Mouse (Mus musculus) urinary bladder, postnatal 36 days (tissue): ENCODE measurements around the gene Brk1.
A peak's percentile ranks its signal among the peaks of the same experiment; 100 is the strongest.

Experiments
- DNase-seq, 2 experiments: peaks; one replicate each; pipeline ENCODE4 v3.0.0; 2022; ENCODE audit warnings: low spot score in 2 of 2, mixed read lengths in 1 of 2

Gene Brk1

DNA sequence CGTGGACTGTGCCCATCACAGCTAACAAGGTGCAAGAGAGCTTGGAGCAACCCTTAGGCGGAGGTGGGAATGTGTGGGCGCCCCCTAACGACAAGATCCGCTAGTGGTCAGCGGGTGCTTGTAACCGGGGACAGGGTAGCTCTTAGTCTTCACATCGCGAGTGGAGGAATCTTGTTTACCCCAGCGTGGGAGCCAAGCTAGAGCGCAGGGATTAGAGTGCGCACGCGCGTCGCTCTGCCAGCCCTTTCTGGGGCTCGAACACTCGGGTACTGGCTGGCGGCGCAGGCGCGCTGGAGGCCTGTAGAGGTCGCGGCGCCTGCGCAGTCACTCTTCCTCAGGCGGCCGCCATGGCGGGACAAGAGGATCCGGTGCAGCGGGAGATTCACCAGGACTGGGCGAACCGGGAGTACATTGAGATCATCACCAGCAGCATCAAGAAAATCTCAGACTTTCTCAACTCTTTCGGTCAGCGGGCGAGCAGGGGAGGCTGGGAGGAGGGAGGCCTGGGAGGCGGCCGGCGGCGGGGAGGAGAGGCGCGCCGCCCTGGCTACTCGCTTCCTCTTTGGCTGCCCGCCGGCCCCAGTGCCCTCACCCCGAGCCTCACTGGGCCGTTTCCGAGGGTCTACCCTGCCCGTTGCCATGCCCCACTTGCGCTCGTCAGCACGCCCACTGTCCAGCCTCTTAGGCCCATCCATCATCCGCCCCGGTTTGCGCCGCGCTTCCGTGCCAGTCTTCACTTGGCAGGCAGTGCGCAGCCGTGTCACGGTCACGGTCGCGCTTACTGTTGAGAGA, at the start of gene Brk1:
Brk1 (plus strand) TSS at position 341 of the 792 bp plus-strand sequence.
- peak; percentile 77 to 85 for DNase-seq

DNA sequence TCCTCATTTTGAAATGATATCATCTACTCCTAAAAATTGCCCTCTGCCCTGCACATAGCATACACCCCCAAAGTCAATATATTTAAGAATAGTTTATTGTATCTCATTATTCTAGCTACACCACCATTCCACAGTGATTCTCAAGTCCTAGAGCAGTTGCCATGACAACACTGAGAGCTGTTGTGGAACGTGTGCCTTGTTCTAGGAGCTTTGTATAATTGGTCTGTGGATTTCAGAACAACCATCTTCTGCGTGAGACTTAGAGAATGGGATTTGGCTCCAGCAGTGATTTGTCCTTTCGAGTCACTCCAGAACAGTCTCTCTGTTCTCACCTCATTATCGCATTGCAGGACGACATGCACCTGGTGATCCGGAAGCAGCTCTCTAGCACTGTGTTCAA, 44.8 kb upstream of the Brk1 start:
- no peak for DNase-seq

DNA sequence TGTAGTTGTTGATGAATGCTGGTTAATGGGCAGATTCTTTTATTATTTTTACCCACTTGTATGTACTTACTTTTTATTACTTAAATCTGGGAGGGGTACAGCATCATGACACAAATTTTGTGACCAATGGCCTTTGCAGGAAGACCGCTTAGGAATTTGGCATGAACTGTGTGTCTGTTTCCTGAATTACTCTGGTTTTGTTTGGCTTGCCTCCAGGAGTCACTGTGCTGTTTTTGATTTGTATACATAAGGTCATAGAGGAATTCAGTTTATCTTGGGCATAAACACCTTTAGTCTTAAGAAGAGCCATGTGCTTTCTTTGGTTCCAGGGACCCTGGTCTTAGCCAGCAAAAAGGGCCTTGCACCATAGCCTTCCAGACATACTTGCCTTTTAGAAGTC, 40.0 kb upstream of the Brk1 start:
- no peak for DNase-seq

DNA sequence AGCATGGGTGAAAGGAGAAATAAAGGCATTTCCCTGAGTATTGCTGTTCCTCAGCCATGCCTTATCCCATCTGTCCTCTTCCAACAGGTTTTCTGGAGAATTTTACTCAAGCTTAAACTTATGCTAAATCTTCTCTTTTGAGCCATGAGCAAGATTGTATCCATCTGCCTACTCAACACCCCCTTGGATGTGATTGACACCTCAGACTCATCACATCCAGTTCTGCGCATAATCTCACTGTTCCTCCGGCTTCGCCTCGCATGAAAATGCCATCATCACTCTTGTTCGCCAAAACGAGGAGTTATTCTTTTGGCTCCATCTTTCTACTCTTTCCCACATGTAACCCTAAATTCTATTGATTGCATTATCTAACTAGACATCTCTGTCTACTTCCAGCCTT, 28.5 kb upstream of the Brk1 start:
- DNase-seq: no peak

DNA sequence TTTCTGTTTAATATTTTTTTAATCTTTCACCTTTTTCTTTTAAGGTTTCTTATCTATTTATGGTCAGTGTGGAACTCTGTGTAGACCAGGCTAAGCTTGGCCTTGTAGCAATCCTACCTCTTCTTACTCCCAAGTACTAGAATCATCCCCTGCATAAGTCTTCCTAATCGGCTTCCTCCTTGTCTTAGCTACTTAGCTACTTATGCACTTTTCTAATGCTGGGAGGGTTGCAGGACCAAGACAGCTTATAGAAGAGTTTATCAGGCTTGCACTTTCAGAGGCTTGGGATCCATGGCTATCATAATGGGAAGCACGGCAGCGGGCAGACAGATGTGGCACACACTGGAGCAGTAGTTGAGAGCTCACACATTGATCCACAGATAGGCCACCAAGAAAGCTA, 25.3 kb upstream of the Brk1 start:
- DNase-seq: no peak

DNA sequence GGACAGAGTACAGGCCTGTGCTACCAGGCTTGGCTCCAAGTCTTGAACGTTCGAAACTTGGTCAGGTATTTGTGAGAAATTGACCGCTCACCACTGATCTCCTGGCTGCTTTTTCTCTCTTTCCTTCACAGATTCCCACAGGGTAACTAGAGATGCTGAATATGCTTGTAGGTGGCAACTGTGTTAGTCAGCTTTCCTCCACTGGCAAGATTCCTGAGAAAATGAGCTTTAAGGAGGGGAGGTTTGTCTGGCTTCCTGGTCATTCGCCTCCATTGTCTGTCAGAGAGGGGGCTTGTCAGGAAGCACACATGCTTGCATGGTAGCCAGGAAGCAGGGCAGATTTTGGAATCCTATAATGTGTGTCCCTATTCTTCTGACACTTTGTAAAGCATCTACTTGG, 21.5 kb upstream of the Brk1 start:
- DNase-seq: no peak

DNA sequence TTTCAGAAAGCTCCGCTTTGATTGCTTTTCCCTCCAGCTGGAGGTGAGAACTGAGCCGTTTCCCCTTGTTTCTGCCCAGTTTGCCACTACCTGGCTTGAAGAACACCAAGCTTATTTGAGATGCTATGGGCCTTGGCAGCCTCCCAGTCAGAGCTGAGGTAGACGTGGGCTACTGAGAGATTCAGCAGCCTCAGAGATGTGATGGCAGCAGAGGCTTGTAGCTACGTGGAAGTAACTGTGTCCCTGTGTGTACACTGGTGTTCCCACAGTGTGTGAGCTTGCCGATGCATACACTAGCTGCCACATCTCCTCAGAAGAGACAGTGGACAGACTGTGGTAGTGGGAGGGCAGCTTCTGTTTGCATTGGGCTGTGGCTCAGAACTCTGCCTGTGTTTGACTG, 19.5 kb upstream of the Brk1 start:
- DNase-seq: no peak

DNA sequence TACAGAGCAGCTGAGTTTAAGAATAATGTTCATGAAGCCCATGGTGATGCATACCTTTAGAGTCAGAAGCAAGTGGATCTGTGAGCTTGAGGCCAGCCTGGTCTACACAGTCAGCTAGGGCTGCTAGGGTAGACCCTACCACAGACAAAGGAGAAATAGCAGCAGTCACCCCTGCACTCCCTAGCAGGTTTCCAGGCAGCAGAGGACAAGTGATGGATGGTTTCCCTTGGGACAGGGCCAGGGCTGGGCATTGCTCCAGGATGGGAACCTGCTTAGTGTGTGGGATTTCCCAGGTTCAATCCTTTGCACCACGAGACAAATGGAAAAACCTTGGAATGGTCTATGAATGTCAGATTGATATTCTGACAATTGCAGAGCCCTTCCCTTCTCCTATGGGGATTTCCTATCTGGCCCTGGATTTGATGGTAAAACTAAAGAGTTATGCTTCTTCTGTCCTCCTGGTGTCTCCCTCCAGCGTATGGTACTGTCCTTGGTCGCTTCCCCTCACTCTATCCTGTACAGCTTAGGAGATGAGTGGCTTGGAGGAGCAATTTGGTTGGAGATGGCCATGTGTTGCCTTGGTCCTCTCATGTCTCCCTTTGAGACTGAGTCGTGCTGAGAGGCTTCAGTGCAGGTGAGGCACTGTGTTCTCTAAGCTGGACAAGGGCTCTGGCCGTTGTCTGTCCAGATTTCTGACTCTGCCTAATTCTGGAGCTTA, 17.9 kb upstream of the Brk1 start:
- DNase-seq: no peak

DNA sequence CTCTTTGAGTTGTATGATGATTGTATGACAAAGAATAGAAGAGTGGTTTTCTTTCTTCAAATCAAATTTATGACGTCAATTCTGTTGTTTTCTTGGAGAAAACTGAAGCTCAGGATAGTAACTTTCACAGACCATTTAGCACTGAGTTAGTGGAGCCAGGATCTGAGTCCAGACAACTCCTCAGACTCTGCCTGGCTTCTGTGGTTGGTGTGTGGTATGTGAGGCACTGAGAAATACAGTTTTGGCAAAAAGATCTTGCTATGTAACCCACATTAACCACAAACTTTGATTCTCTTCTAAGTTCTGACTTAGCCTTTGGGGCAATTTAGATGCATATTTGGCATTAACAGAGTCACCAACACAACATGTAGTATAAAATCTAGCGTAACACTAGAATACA, 11.9 kb upstream of the Brk1 start:
- DNase-seq: no peak

DNA sequence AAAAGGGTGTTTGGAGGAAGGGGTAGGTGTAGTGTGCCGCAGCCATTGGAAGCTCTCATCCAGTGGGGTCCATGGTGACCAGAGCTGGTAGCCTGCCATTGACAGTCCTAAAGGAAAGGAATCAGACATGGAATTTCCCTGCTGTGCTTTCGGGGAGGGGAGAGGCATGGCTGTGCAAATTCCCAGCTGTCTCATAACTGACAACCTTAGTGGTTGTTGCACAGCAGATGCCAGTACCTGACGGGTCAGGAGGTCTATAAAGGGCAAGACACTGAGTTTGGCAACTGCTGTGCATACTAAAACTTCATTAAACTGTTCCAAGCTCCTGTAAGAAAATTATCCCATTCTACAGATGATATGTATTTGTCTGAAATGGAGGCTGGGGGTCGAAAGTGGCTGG, 6.6 kb upstream of the Brk1 start:
- no peak for DNase-seq

DNA sequence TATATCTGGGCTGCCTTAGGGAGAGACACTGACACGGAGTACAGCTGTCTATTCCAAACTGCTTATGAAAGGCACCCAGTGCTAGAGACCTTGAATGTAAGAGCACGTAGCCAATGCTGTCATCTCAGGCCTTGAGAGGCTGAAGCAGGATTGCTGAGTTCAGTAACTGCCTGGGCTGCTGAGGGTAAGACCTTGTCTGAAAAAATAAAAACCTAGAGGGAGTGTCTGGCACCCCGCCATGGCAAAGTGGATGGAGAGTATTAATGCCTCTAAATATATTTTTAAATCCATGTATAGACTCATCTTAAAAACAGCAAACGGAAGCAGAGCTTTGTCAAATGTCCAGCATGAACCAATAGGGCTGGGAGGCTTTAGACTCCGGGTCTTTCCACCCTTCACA, 4.7 kb upstream of the Brk1 start:
- DNase-seq: no peak

DNA sequence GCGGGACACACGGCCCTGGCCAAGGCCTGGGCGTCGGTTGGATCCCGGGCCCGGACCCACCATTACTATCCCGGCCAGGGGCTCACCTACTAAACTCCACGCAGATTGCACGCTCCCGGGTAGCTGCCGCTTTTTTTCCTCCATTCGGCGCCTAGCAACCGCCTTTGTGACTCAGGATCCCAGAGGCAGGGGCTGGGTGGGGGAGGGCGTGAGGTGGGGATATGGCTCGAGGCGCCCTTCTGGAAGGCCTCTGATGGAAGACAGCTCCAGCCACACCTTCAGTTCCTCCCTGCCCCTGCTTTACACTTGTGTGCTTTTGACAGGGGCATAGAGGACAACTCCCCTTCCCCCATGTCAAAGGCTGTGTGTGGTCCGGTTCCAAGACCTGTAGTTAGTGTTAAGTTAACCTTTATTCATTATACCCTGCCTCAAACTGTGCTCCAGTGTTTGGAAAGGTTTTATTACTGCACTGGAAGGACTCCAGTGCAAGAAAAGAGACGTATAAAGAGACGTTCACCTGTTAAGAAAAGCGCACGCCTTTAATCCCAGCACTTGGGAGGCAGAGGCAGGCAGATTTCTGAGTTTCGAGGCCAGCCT, 3.9 kb upstream of the Brk1 start, which contains the start of gene Fancd2os:
Fancd2os (minus strand) TSS at position 173 of the 597 bp plus-strand sequence.
- DNase-seq: no peak

DNA sequence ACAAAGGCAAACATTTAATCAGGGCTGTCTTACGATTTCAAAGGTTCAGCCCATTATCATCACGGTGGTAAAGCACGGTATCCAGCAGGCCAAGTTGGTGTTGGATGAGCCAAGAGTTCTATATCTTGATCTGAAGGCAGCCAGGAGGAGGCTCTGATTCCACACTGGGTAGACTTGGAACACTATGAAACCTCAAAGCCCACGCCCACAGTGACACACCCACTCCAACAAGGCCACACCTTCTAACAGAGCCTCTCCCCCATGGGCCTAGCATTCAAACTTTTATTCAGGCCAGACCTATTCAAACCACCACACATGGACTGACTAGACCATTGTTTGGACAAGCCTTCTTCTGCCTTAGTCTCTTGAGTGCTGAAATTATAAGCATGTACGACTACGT, 1.8 kb upstream of the Brk1 start:
- no peak for DNase-seq

DNA sequence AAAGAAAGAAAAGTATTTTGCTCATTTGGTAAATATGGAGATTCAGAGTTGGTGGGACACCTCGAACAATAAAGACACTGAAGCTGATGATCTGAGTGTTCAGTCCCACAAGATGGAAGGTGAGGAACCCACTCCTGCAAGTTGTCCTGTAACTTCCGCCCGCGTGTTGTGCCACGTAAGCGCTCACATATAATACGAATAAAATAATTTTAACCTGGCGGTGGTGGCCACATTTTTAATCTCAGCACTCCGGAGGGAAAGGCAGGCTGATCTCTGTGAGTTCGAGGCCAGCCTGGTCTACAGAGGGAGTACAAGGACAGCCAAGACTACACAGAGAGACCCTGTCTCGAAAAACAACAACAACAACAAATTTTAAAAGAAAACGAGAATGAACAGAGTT, 579 bp upstream of the Brk1 start:
- DNase-seq: no peak

DNA sequence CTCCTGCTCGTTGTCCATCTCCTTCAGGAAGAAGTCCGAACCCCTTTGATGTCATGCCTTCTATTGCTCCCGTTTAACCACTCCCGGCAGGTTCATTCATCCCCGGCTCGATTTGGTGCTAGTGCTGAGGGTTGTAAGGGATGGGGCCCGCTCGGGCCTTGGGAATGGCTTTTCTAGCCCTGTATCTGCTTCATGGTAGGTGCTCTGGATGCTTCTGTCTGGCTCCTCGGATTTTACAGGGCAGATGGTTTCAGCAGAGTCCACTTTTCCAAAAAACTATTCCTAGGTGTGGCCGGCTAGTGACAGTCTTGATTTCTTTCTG, 613 bp downstream of the Brk1 start:
- peak in 1 of 2 experiments; percentile 46 for DNase-seq

DNA sequence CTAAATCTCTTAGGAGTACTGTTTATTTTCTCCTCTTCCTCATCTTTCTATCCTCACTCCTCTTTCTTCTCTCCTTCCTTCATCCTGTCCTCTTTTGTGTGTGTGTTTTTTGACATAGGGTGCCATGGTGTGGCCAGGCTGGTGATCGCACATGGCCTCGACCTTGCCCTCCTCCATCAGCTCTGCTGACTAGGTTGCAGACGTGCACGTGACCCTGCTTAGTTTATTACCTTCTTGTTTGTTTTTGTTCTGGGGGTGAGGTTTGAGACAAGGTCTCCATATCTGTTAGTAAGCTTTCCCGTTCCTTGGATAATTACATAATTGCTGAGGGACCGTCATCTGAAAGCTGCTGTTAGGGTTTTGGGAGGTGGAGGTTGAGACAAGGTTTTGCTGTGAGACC, 4.3 kb downstream of the Brk1 start:
- DNase-seq: no peak

DNA sequence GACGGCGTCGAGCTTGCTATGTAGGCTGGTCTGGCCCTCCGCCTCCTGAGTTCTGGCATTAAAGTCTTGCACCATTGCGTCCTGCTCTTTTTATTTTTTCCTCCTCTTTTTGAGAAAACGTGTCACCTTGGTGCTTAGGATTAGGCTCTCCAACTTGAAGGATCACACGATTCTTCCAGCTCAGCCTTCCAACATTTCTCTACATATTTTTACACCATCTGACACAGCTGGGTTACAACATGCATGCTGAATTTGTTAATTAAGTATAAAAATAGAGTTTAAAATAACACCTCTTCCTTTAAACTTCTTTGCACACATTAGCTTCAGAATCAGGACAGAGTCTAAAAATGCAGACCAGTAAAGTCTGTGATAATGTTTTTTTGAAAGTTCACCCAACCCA, 4.7 kb downstream of the Brk1 start:
- no peak for DNase-seq

DNA sequence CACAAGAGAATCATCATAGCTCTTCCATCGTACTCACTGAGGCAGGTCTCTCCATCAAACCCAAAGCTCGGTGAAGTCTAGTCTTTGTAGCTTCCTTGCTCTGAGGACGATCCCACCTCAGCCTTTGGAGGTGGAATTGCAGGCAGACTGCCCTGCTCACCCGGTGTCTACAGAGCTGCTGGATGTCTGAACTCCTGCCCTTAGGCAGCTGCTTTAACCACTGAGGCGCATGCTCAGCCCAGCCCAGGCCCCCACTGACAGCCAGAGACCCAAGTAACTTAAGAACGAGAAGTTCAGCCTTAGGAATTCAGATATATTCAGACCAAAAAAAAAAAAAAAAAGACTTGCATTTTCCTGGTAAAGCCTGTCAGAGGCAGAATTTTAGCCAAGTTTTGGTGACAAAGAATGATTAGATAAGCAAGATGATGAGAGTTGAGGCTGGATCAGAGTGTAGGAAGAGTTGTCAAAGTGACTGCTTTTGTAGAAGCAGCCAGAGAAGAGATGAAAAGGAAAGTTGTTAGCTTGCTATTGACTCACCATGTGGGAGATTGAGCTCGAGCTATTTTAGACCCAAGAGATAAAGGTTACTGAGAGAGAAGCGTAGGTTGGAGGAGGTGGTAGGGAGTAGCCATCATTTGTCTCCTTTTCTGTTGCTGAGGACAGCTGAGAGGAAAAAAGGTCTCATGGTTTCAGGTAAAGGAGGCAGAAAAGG, 7.8 kb downstream of the Brk1 start:
- DNase-seq: no peak

DNA sequence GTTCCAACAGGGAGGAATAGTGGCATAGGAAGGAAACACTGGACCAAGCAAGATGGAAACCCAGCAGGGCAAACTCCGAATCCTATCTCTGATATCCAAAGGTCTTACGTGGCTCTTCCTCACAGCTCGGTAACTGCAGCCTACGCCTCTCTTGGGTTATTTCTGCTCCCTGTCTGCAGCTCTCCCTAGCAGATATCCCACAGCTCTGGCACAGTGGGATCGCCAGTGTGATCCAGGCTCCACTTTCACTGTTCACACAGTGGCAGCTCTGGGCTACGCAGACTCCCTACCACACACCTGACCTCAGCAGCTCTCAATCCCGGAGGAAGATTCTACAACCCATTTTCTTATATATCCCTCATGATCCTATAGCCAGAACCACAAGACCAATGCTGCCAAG, 9.6 kb downstream of the Brk1 start:
- no peak for DNase-seq

DNA sequence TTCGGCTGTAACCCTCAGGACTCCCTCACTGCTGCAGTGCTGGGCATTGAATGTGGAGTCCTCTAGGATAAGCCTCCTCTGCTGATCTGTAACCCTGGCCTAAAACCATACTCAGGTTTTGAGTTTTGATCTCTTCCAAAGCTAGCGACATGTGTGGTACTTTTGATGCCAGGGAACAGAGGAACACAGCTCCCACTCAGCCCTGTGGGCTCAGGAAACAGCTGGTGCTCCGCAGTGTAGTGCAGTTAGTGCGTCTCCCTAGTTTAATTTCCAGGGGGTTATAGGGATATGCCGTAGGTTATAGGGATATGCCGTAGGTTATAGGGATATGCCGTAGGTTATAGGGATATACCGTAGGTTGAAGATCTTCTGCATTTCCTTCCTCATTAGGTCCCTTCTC, 10.4 kb downstream of the Brk1 start:
- no peak for DNase-seq

DNA sequence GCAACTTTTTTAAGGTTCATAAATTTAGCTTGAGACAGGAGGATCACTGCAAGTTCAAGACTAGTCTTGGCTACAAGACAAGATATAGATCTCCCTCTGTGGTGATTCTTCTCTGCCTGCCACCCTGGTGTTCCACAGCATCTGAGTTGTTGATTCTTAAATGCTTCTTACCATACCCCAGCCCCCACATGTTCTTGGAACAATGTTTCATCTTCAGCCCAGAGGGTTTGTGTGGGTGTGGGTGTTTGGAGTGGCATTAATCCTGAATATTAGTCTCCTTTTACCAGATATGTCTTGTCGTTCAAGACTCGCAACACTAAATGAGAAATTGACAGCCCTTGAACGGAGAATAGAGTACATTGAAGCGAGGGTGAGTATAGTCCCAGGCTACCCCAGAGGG, 10.9 kb downstream of the Brk1 start:
- no peak for DNase-seq

DNA sequence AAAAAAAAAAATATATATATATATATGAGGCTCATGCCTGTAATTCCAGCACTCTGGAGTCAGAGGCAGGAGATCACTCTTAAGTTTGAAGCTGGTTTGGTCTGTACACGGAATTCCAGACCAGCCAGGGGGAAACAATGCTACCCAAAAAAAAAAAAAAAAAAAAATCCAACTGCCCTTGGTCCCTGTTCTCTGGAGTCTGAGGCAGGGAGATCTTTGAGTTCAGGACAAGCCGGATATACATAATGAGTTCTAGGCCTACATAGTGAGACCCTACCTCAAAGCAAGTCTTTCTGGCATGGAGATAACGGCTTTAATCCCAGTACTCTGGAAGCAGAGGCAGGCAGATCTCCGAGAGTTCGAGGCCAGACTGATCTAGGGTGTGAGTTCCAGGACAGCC, 18.8 kb downstream of the Brk1 start:
- DNase-seq: no peak
